Mouse (Mus musculus): ENCODE results near the gene Gcgr. TPM values are rescaled to one million over a fixed set of nuclear protein-coding genes. Genes with fewer than 3 reads are reported as not detected.

Gene Gcgr
- 0.13 TPM in 2 replicates for polyA plus RNA-seq (2012; rRNA removed)

- H3K27ac ChIP-seq (ENCODE audit: insufficient read depth, low read length), result no peak within 1 kb of the TSS
- H3K4me1 ChIP-seq (ENCODE audit: control insufficient read depth, insufficient read depth, low read length), result no peaks in the 10 kb centered on the region
- TF ChIP-seq POLR2A (IDR thresholded peaks at IDR 0.05; ENCODE audit: extremely low read depth, insufficient read depth, low read length) (no peak), CTCF (IDR thresholded peaks at IDR 0.05; ENCODE audit: extremely low read depth, insufficient read depth, low read length) (no peak)
- no peak within 1 kb of the TSS for H3K4me3 ChIP-seq (ENCODE audit: insufficient read depth, low read length)
These were observed at the start of gene Gcgr for GRCm38 (mm10) chr11:120530085-120530964. Gene Gcgr (plus strand): TSS chr11:120530699.

- Histone ChIP-seq H3K4me3 (ENCODE audit: insufficient read depth, low read length) (no peak overlapping the region; the same call in 1 of the 2 replicates), H3K4me1 (ENCODE audit: control insufficient read depth, insufficient read depth, low read length) (peaks cover 4% of the 10 kb centered on the region; the same call in 1 of the 2 replicates), H3K27ac (ENCODE audit: insufficient read depth, low read length) (no peak overlapping the region)
- TF ChIP-seq CTCF (IDR thresholded peaks at IDR 0.05; ENCODE audit: extremely low read depth, insufficient read depth, low read length) (no peak), POLR2A (IDR thresholded peaks at IDR 0.05; ENCODE audit: extremely low read depth, insufficient read depth, low read length) (no peak)
These were observed 47.0 kb upstream of the Gcgr start for GRCm38 (mm10) chr11:120483448-120483934.

- Histone ChIP-seq H3K4me1 (ENCODE audit: control insufficient read depth, insufficient read depth, low read length) (peaks cover 4% of the 10 kb centered on the region; the same call in 1 of the 2 replicates), H3K27ac (ENCODE audit: insufficient read depth, low read length) (peak within 1 kb of the TSS; percentile 42; the same call in 1 of the 2 replicates), H3K4me3 (ENCODE audit: insufficient read depth, low read length) (peak within 1 kb of the TSS; percentile 90)
- TF ChIP-seq POLR2A (IDR thresholded peaks at IDR 0.05; ENCODE audit: extremely low read depth, insufficient read depth, low read length), result peak; percentile 58; the same call in 1 of the 2 replicates
- no peak for TF ChIP-seq CTCF (IDR thresholded peaks at IDR 0.05; ENCODE audit: extremely low read depth, insufficient read depth, low read length)
These were observed 46.1 kb upstream of the Gcgr start, which contains the start of gene Mrpl12 for GRCm38 (mm10) chr11:120484265-120484981. Gene Mrpl12 (plus strand): TSS chr11:120484613.

GRCm38 (mm10) chr11:120485251-120485650 lies 45.2 kb upstream of the Gcgr start:
- TF ChIP-seq POLR2A (IDR thresholded peaks at IDR 0.05; ENCODE audit: extremely low read depth, insufficient read depth, low read length) (no peak), CTCF (IDR thresholded peaks at IDR 0.05; ENCODE audit: extremely low read depth, insufficient read depth, low read length) (no peak)
- Histone ChIP-seq H3K4me3 (ENCODE audit: insufficient read depth, low read length) (peak overlapping the region; percentile 90), H3K27ac (ENCODE audit: insufficient read depth, low read length) (no peak overlapping the region), H3K4me1 (ENCODE audit: control insufficient read depth, insufficient read depth, low read length) (peaks cover 4% of the 10 kb centered on the region; the same call in 1 of the 2 replicates)

GRCm38 (mm10) chr11:120488516-120488915 lies 42.0 kb upstream of the Gcgr start:
- TF ChIP-seq POLR2A (IDR thresholded peaks at IDR 0.05; ENCODE audit: extremely low read depth, insufficient read depth, low read length) (no peak), CTCF (IDR thresholded peaks at IDR 0.05; ENCODE audit: extremely low read depth, insufficient read depth, low read length) (no peak)

GRCm38 (mm10) chr11:120489054-120489761 lies 41.3 kb upstream of the Gcgr start:
- TF ChIP-seq POLR2A (IDR thresholded peaks at IDR 0.05; ENCODE audit: extremely low read depth, insufficient read depth, low read length), result 0 out of 2 replicates have a peak, but pooled peaks have one; percentile 31
- TF ChIP-seq CTCF (IDR thresholded peaks at IDR 0.05; ENCODE audit: extremely low read depth, insufficient read depth, low read length), result peak; percentile 96
- Histone ChIP-seq H3K4me3 (ENCODE audit: insufficient read depth, low read length) (no peak overlapping the region), H3K27ac (ENCODE audit: insufficient read depth, low read length) (no peak overlapping the region), H3K4me1 (ENCODE audit: control insufficient read depth, insufficient read depth, low read length) (peaks cover 7% of the 10 kb centered on the region)

More at GRCm38 (mm10) chr11:120488516-120488915, 42.0 kb upstream of the Gcgr start:
- peaks cover 7% of the 10 kb centered on the region for H3K4me1 ChIP-seq (ENCODE audit: control insufficient read depth, insufficient read depth, low read length)
- no peak overlapping the region for H3K27ac ChIP-seq (ENCODE audit: insufficient read depth, low read length)
- no peak overlapping the region for H3K4me3 ChIP-seq (ENCODE audit: insufficient read depth, low read length)

GRCm38 (mm10) chr11:120490291-120491046 lies 40.0 kb upstream of the Gcgr start:
- H3K4me1 ChIP-seq (ENCODE audit: control insufficient read depth, insufficient read depth, low read length), result peaks cover 7% of the 10 kb centered on the region
- TF ChIP-seq POLR2A (IDR thresholded peaks at IDR 0.05; ENCODE audit: extremely low read depth, insufficient read depth, low read length), result no peak
- no peak for TF ChIP-seq CTCF (IDR thresholded peaks at IDR 0.05; ENCODE audit: extremely low read depth, insufficient read depth, low read length)
- H3K27ac ChIP-seq (ENCODE audit: insufficient read depth, low read length), result no peak overlapping the region
- H3K4me3 ChIP-seq (ENCODE audit: insufficient read depth, low read length), result no peak overlapping the region

GRCm38 (mm10) chr11:120491317-120492023 lies 39.0 kb upstream of the Gcgr start, which contains the start of gene Slc25a10:
Gene Slc25a10 (plus strand): TSS chr11:120491840.
- Histone ChIP-seq H3K4me3 (ENCODE audit: insufficient read depth, low read length) (peak within 1 kb of the TSS; percentile 48), H3K4me1 (ENCODE audit: control insufficient read depth, insufficient read depth, low read length) (peaks cover 3% of the 10 kb centered on the region), H3K27ac (ENCODE audit: insufficient read depth, low read length) (no peak within 1 kb of the TSS)
- TF ChIP-seq POLR2A (IDR thresholded peaks at IDR 0.05; ENCODE audit: extremely low read depth, insufficient read depth, low read length) (peak; percentile 40; the same call in 1 of the 2 replicates), CTCF (IDR thresholded peaks at IDR 0.05; ENCODE audit: extremely low read depth, insufficient read depth, low read length) (no peak)
